Mouse (Mus musculus): ENCODE data around the gene Ttc9b. TPM values are rescaled to one million over a fixed set of nuclear protein-coding genes. Genes with fewer than 3 reads are reported as not detected.

Ttc9b gene
- polyA plus RNA-seq, 1 experiment from 2014 or later = 1.1 TPM

- Histone ChIP-seq H3K4me1 (peaks cover 15% of the 10 kb centered on the region), H3K36me3 (no peaks in the 10 kb centered on the region), H3K9me3 (no peaks in the 10 kb centered on the region), H3K27me3 (no peaks in the 10 kb centered on the region), H3K4me2 (no peak overlapping the region), H3K27ac (no peak overlapping the region), H3K4me3 (no peak overlapping the region), H3K9ac (no peak overlapping the region)
- no peak for ATAC-seq (ENCODE audit: insufficient number of reproducible peaks, insufficient read depth, low FRiP score, low TSS enrichment, low read depth)
- 44% methylated on average over 5 of the region's 5 CpGs for WGBS
These were observed 37.4 kb downstream of the Ttc9b start for GRCm38 (mm10) chr7:27691076-27691475.

GRCm38 (mm10) chr7:27696711-27697110 lies 43.0 kb downstream of the Ttc9b start:
- Histone ChIP-seq H3K4me2 (no peak overlapping the region), H3K9ac (no peak overlapping the region), H3K36me3 (no peaks in the 10 kb centered on the region), H3K27me3 (no peaks in the 10 kb centered on the region), H3K9me3 (no peaks in the 10 kb centered on the region), H3K4me1 (no peaks in the 10 kb centered on the region), H3K27ac (no peak overlapping the region), H3K4me3 (no peak overlapping the region)
- no peak for ATAC-seq (ENCODE audit: insufficient number of reproducible peaks, insufficient read depth, low FRiP score, low TSS enrichment, low read depth)
- WGBS = 35% methylated on average over 3 of the region's 3 CpGs

Other genes starting within 250 kb of the Ttc9b start
- 0.56 and 0.73 TPM in 2 replicates for gene Sptbn4, start 206.2 kb upstream of the Ttc9b start, polyA plus RNA-seq (2015; fragmentation: Nextera tagmentation; extraction: Ambion mirVana)
- 46.1 and 52.9 TPM in 2 replicates for gene Blvrb, start 205.9 kb upstream of the Ttc9b start, polyA plus RNA-seq (2015; fragmentation: Nextera tagmentation; extraction: Ambion mirVana)
- 33.6 and 38.2 TPM in 2 replicates for gene Sertad3, start 180.1 kb upstream of the Ttc9b start, polyA plus RNA-seq (2015; fragmentation: Nextera tagmentation; extraction: Ambion mirVana)
- gene Sertad1, start 167.0 kb upstream of the Ttc9b start, polyA plus RNA-seq (2015; fragmentation: Nextera tagmentation; extraction: Ambion mirVana) = 34.7 and 40.1 TPM in 2 replicates
- gene Prx, start 154.6 kb upstream of the Ttc9b start, polyA plus RNA-seq (2015; fragmentation: Nextera tagmentation; extraction: Ambion mirVana) = 5.8 and 6.3 TPM in 2 replicates
- gene Hipk4, start 130.6 kb upstream of the Ttc9b start, polyA plus RNA-seq (2015; fragmentation: Nextera tagmentation; extraction: Ambion mirVana) = 0.92 and 1.1 TPM in 2 replicates
- gene Pld3, start 100.7 kb upstream of the Ttc9b start, polyA plus RNA-seq (2015; fragmentation: Nextera tagmentation; extraction: Ambion mirVana) = 76.5 and 81.8 TPM in 2 replicates
- 31.3 and 32.8 TPM in 2 replicates for gene 2310022A10Rik, start 100.7 kb upstream of the Ttc9b start, polyA plus RNA-seq (2015; fragmentation: Nextera tagmentation; extraction: Ambion mirVana)
- gene Akt2, start 62.4 kb upstream of the Ttc9b start, polyA plus RNA-seq (2015; fragmentation: Nextera tagmentation; extraction: Ambion mirVana) = 103 and 106 TPM in 2 replicates
- gene Map3k10, start 20.7 kb downstream of the Ttc9b start, polyA plus RNA-seq (2015; fragmentation: Nextera tagmentation; extraction: Ambion mirVana) = 9.3 and 13.0 TPM in 2 replicates
- 5.3 TPM in 2 replicates for gene Zfp607b, start 35.4 kb downstream of the Ttc9b start, polyA plus RNA-seq (2015; fragmentation: Nextera tagmentation; extraction: Ambion mirVana)
- gene Zfp60, start 77.5 kb downstream of the Ttc9b start, polyA plus RNA-seq (2015; fragmentation: Nextera tagmentation; extraction: Ambion mirVana) = 47.9 and 49.9 TPM in 2 replicates
- 2.7 and 2.9 TPM in 2 replicates for gene Zfp626, start 153.3 kb downstream of the Ttc9b start, polyA plus RNA-seq (2015; fragmentation: Nextera tagmentation; extraction: Ambion mirVana)
- gene Zfp59, start 184.7 kb downstream of the Ttc9b start, polyA plus RNA-seq (2015; fragmentation: Nextera tagmentation; extraction: Ambion mirVana) = 9.5 and 10.0 TPM in 2 replicates
- 4.2 and 5.1 TPM in 2 replicates for gene Zfp607a, start 203.6 kb downstream of the Ttc9b start, polyA plus RNA-seq (2015; fragmentation: Nextera tagmentation; extraction: Ambion mirVana)